Mouse (Mus musculus): ENCODE measurements around the gene Npas2.

Gene Npas2

GRCm38 (mm10) chr1:39410085-39410821 lies 216.7 kb downstream of the Npas2 start:
- no peak for DNase-seq (ENCODE audit: low spot score in 2 of 2)
